Mouse (Mus musculus) v-Abl transformed pro-B cells (cell line): ENCODE measurements around the gene Tesc.

ENCODE experiments used
- in situ Hi-C, 2 experiments: fragments of 400-800 bp; cut with MboI; formaldehyde crosslinking; loops; one replicate each; pipeline ENCODE4 v1.15.1; 2025; ENCODE audit not compliant: unreplicated experiment in 2 of 2

Gene Tesc

DNA sequence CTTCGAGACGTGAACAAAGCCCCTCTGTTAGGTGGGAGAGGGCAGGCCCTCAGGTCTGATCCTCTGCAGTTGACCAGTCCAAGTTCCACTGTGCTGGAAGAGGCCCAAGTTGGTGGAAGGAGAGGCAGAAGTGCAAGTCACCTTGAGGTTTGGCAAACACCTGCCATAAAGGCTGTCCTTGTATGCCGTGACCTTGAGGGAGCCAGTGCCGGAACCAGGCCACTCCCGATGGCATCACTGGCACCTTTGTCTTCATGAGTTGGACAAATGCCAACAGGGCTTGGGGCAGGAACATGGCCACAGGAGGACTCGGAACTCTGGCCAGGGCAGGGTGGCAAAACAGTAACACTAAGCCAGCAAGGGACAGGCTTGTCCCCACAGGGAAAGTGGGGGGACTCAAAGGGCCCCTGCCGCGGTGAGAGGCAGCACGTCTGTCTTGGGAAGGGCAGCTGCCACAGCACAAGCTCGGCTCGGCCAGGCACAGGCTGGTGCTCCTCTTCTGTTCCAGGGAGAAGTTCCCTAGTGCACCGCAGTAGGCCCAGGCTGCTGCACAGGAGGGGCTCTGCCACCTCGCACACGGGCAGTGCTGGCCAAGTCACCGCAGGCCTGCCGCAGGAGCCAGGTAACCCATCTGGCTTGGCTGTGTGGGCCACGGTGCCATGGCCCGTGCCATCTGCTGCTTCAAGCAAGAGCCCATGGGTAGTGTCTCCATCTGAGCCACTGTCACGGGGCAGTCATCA, 38.1 kb downstream of the Tesc start:
- in situ Hi-C loops = no loop called here

- in situ Hi-C loops = no loop called here
Observed at GRCm38 (mm10) chr5:118066828-118067227, 39.3 kb downstream of the Tesc start.

- in situ Hi-C loops = no loop called here
Observed at GRCm38 (mm10) chr5:118067572-118067971, 40.0 kb downstream of the Tesc start.

DNA sequence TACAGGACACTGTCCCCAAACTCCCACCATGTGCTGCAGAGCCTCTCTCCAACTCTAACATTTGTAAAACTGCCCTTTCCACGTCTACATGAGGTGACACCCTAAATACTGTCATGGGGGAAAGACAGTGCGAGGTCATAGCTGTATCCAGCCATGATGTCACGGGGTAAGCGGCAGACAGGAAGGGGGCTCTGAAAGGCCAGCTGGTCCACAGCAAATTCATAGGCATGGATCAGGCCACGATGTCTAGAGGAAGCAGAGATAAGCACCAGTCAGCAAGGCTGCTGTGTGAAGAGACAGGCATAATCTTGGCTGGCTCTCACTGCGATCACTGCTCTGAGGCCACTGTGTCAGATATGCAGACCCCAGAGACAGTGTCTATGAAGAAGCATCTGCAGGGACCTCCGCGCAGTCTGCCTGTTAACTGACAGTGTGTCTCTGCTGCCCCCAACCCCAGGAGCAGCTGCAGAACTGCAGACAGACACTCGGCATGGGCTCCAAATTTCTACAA, 40.5 kb downstream of the Tesc start:
- in situ Hi-C loops = no loop called here

- in situ Hi-C loops = no loop called here
Observed at GRCm38 (mm10) chr5:118069315-118069714, 41.8 kb downstream of the Tesc start.

- in situ Hi-C loops = loop anchor here (5.0 kb wide), 3 partner anchors 59 to 564 kb away; no protein-coding TSS in a partner anchor
Observed at GRCm38 (mm10) chr5:118071766-118072165, 44.2 kb downstream of the Tesc start.

- in situ Hi-C loops = loop anchor here (5.0 kb wide), 3 partner anchors 61 to 566 kb away; no protein-coding TSS in a partner anchor
Observed at GRCm38 (mm10) chr5:118073213-118073773, 45.8 kb downstream of the Tesc start.

- in situ Hi-C loops = loop anchor here in 1 of 2 experiments (25.0 kb wide), 1 partner anchor 685 kb away; no protein-coding TSS in a partner anchor
Observed at GRCm38 (mm10) chr5:118076721-118077592, 49.4 kb downstream of the Tesc start.

DNA sequence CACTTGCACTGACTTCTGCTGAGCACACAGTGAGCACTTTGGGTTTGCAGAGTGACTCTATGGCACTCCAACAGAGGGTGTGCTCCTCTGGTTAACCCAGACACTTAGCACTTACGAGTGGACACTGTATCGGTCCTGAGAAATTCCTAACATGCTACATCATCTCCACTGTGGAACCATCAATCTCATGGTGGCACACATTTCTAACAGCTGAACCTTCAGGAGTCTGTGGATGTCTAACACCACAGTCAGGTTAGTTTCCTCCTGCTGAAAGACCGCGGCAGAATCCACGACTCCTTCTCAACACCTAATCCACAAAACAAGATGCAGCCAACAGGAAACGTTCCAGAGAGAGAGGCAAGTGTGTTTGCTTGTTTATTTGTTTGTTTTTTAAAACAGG, 51.0 kb downstream of the Tesc start:
- in situ Hi-C loops = loop anchor here in 1 of 2 experiments (25.0 kb wide), 1 partner anchor 684 kb away; no protein-coding TSS in a partner anchor

- in situ Hi-C loops = loop anchor here in 1 of 2 experiments (25.0 kb wide), 1 partner anchor 683 kb away; no protein-coding TSS in a partner anchor
Observed at GRCm38 (mm10) chr5:118079354-118079753, 51.8 kb downstream of the Tesc start.

DNA sequence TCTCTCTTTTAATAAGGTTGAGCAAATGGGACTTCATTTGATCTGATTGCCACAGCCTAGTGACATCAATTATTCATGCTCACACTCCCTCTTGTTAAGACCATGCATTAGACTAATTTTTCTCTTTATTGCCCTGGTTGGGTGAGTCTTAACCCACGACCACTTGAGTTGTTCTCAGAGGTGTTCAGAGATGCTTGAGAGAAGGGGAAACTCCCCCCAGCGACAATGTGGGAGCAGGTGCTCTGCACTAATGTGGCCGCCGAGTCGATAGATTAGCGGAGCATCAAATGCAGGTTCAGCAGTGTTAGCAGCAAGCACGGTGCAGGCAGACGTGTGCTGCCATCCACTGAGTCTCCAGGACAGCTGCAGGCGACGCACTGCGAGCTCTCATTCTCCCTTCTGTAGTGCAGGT, 52.3 kb downstream of the Tesc start:
- in situ Hi-C loops = loop anchor here (5.0 to 25.0 kb wide), 3 partner anchors 165 to 682 kb away; partner anchors contain the start of genes 2410131K14Rik (in 2 of the 2) and Rnft2 (in 2 of the 2)

GRCm38 (mm10) chr5:118081374-118081949, 53.9 kb downstream of the Tesc start:
- in situ Hi-C loops = loop anchor here (5.0 to 25.0 kb wide), 3 partner anchors 163 to 681 kb away; partner anchors contain the start of genes 2410131K14Rik (in 2 of the 2) and Rnft2 (in 2 of the 2)

- in situ Hi-C loops = loop anchor here (5.0 to 25.0 kb wide), 3 partner anchors 163 to 680 kb away; partner anchors contain the start of genes 2410131K14Rik (in 2 of the 2) and Rnft2 (in 2 of the 2)
Observed at GRCm38 (mm10) chr5:118081996-118082395, 54.5 kb downstream of the Tesc start.

GRCm38 (mm10) chr5:118083060-118083638, 55.6 kb downstream of the Tesc start:
- in situ Hi-C loops = loop anchor here (5.0 to 25.0 kb wide), 3 partner anchors 162 to 679 kb away; partner anchors contain the start of genes 2410131K14Rik (in 2 of the 2) and Rnft2 (in 2 of the 2)

DNA sequence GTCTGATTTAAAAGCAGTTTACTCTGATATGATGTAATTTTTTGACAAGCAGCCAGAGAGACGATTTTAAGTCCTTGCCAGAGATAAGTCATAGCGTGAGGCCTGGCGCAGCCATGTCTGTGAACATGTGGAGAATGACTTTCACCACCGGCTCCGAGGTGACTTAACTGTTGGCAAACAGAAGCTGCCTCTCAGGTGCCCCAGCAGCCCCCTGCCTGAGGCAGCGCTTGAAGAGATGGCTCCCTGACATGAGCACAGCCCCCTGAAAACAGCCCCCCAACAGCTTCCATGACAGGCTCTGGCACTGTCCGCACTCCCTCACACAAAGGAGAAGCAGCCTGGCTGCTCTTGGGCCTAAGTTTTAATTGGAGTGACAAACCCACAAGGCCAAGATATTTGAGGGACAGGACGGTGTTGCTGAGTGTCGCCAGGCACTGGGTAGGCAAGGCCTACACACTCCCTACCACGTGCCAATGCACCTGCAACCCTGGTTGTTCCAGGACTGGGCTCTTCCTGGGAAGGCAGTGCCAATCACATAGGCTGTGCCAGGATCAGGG, 56.7 kb downstream of the Tesc start:
- in situ Hi-C loops = loop anchor here (5.0 to 25.0 kb wide), 3 partner anchors 161 to 678 kb away; partner anchors contain the start of genes 2410131K14Rik (in 2 of the 2) and Rnft2 (in 2 of the 2)

DNA sequence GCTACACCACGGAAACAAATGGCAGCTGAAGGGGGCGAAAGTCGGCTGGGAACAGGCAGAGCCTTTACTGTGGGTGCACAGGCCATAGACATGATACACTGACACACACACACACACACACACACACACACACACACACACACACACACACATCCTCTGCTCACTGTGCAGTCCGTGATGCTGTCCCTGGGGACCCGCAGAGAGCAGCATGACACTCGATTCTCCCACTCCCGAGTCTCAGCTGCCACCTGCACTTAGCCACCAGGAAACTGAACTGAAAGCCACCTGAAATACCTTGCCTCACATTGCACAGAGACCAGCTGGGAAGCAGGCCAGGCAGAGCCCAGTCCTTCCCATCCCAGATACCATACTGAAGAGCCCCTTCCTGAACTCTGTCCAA, 57.8 kb downstream of the Tesc start:
- in situ Hi-C loops = loop anchor here (10.0 to 25.0 kb wide), 2 partner anchors 159 to 677 kb away; partner anchors contain the start of genes 2410131K14Rik (in 1 of the 2) and Rnft2 (in 1 of the 2)

- in situ Hi-C loops = loop anchor here (10.0 to 25.0 kb wide), 2 partner anchors 158 to 675 kb away; partner anchors contain the start of genes 2410131K14Rik (in 1 of the 2) and Rnft2 (in 1 of the 2)
Observed at GRCm38 (mm10) chr5:118086956-118087355, 59.4 kb downstream of the Tesc start.

- in situ Hi-C loops = loop anchor here (10.0 to 25.0 kb wide), 2 partner anchors 156 to 673 kb away; partner anchors contain the start of genes 2410131K14Rik (in 1 of the 2) and Rnft2 (in 1 of the 2)
Observed at GRCm38 (mm10) chr5:118089102-118089501, 61.6 kb downstream of the Tesc start.
